Mouse (Mus musculus): Measurements from ENCODE around the gene Vkorc1l1. TPM values are rescaled to one million over a fixed set of nuclear protein-coding genes. Genes with fewer than 3 reads are reported as not detected.

Gene Vkorc1l1
- polyA plus RNA-seq, 1 experiment from 2014 or later, result 34.4 TPM

DNA sequence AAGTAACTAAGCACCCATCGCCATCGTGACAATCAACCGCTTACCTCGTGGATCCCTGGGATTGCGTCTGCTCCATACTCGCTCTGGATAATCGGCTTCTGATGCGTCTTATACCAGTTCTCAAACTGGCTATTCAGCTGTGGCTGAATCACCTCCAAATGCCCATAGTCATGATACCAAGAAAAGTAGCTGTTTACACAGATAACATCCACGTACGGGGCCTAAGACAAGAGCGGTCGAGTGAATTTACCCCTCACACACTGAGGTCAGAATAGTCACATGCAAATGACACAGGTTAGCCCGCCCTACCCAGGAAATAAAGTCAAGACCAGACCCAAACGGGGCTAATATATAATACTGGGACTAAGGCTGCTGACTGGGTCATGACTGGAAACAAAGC lies 51.6 kb downstream of the Vkorc1l1 start:
- H3K4me1 ChIP-seq, result no peaks in the 10 kb centered on the region
- DNase-seq (ENCODE audit: low spot score), result no peak
- no peak overlapping the region for H3K27ac ChIP-seq
- H3K36me3 ChIP-seq, result peaks cover 81% of the 10 kb centered on the region
- no peak overlapping the region for H3K4me3 ChIP-seq
- WGBS, result 95% methylated on average over 14 of the region's 14 CpGs
- no peaks in the 10 kb centered on the region for H3K9me3 ChIP-seq (replicated peaks)
- no peaks in the 10 kb centered on the region for H3K27me3 ChIP-seq (ENCODE audit: low read depth, poor library complexity, severe bottlenecking)

DNA sequence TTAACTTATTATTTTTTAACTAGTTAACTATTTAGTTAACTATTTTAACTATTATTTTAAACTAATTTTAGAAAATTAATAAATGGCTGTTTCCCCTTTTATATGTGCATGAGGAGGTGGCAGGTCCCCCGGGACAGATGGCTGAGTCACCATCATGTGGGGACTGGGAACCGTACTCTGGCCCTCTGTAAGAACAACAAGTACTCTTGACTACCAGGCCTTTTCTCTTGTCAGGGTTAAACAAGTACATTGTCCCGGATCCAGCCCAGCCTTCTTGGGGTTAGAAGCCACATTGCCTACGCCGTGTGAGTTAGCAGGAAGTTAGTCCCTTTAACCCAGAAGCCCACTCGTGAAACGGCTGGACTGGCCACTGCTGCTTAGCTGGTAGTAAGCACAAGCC lies 53.2 kb downstream of the Vkorc1l1 start:
- H3K4me1 ChIP-seq, result no peaks in the 10 kb centered on the region
- H3K27ac ChIP-seq, result no peak overlapping the region
- H3K36me3 ChIP-seq, result peaks cover 80% of the 10 kb centered on the region
- DNase-seq (ENCODE audit: low spot score), result no peak
- H3K9me3 ChIP-seq (replicated peaks), result no peaks in the 10 kb centered on the region
- H3K4me3 ChIP-seq, result no peak overlapping the region
- WGBS, result 93% methylated on average over 7 of the region's 7 CpGs
- H3K27me3 ChIP-seq (ENCODE audit: low read depth, poor library complexity, severe bottlenecking), result no peaks in the 10 kb centered on the region

DNA sequence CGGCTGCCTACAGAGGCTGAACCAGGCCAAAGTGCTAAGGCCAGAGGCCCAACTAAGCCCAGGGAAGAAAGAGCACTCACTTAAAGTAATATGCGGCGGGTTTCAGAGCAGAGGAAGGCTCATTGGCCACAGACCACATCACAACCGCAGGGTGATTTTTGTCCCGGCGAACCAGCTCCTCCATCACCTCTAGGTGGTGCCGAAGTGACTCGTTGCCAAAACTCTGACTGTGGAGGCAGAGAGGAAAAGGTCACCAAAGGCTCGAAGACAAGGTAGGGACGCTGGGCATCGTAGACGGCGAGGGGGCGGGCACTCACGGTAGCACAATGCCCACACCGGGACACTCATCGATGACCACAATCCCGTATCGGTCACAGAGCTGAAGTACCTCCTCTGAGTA lies 55.9 kb downstream of the Vkorc1l1 start:
- WGBS, result 77% methylated on average over 19 of the region's 19 CpGs
- Histone ChIP-seq H3K27me3 (ENCODE audit: low read depth, poor library complexity, severe bottlenecking) (no peaks in the 10 kb centered on the region), H3K36me3 (peaks cover 71% of the 10 kb centered on the region), H3K9me3 (replicated peaks) (no peaks in the 10 kb centered on the region), H3K27ac (no peak overlapping the region), H3K4me3 (no peak overlapping the region), H3K4me1 (peaks cover 18% of the 10 kb centered on the region)
- DNase-seq (ENCODE audit: low spot score), result no peak

DNA sequence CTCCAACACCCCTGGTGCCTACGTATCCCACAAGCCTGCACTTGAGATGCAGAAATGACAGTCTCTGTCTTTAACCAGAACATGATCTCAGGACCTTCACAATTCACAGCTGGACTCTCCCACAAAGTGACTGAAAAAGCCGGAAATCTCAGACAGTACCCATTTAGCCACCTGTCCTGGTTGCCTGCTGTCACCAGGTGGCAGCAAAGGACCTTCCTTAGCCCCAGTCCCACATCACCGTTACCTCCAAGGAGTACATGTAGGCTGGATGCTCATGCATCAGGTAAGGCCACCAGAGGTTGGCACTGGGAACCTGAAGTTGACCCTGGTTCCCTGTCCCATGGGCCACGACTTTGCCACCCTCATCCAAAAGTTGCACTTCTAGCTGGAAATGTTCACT lies 57.3 kb downstream of the Vkorc1l1 start:
- H3K27me3 ChIP-seq (ENCODE audit: low read depth, poor library complexity, severe bottlenecking), result no peaks in the 10 kb centered on the region
- peaks cover 26% of the 10 kb centered on the region for H3K4me1 ChIP-seq
- no peaks in the 10 kb centered on the region for H3K9me3 ChIP-seq (replicated peaks)
- H3K27ac ChIP-seq, result no peak overlapping the region
- no peak overlapping the region for H3K4me3 ChIP-seq
- DNase-seq (ENCODE audit: low spot score), result peak; percentile 66
- peaks cover 59% of the 10 kb centered on the region for H3K36me3 ChIP-seq
- 37% methylated on average over 4 of the region's 4 CpGs for WGBS

DNA sequence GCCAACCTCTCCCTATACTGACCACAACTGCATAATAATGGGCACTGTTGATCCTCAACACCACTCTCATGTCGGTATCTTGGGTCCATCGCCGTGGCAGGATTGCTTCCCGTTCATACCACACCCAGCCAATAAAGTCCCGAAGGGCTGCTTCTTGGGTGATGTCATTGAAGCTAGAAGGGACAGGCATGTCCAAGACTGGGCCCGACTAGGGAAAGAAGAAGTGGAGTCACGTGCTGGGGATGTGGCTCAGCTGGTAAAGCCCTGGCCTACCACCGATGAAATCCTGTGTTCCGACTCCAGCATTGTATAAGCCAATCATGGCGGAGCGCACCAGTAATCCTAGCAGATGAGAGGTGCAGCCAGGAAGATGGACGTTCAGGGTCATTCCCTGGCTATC lies 59.0 kb downstream of the Vkorc1l1 start:
- no peaks in the 10 kb centered on the region for H3K27me3 ChIP-seq (ENCODE audit: low read depth, poor library complexity, severe bottlenecking)
- peaks cover 26% of the 10 kb centered on the region for H3K4me1 ChIP-seq
- no peak overlapping the region for H3K27ac ChIP-seq
- no peak for DNase-seq (ENCODE audit: low spot score)
- peaks cover 50% of the 10 kb centered on the region for H3K36me3 ChIP-seq
- 0 out of 2 replicates have a peak, but pooled peaks cover 3% of the 10 kb centered on the region for H3K9me3 ChIP-seq (replicated peaks)
- WGBS, result 93% methylated on average over 12 of the region's 12 CpGs
- H3K4me3 ChIP-seq, result no peak overlapping the region; the same call in 1 of the 2 replicates

DNA sequence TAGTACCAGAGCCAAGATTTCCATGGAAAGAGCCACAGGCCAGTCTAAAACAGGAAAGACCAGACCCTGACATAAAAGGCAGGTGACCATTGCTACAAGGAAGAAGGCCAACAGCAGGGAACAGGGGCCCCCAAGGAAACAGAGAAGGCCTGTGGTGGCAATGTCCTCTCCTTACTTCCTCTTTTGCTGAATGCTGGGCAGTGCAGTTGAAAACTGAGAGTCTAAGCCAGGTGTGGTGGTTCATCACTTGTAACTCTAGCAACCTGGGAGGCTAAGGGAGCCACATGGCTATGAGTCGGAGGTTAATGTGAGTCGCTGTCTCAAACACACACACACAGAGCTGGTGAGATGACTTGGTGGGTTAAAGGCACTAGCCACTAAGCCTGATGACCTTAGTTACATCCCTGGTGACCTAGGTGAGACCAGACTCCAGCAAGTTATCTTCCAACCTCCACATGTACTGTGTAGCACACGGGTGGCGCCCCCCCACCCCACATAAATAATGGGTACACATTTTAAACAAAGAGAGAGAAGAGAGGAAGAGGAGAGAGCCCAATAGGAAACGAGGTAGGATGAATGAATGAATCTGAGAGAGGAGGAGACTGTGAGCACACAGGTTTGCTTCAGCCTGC lies 59.7 kb downstream of the Vkorc1l1 start:
- peaks cover 42% of the 10 kb centered on the region for H3K36me3 ChIP-seq
- H3K27me3 ChIP-seq (ENCODE audit: low read depth, poor library complexity, severe bottlenecking), result no peaks in the 10 kb centered on the region
- DNase-seq (ENCODE audit: low spot score), result no peak
- H3K27ac ChIP-seq, result peak overlapping the region; percentile 92
- H3K9me3 ChIP-seq (replicated peaks), result 0 out of 2 replicates have a peak, but pooled peaks cover 3% of the 10 kb centered on the region
- H3K4me1 ChIP-seq, result peaks cover 26% of the 10 kb centered on the region
- peak overlapping the region; percentile 72 for H3K4me3 ChIP-seq
- WGBS, result 71% methylated on average over 5 of the region's 5 CpGs

DNA sequence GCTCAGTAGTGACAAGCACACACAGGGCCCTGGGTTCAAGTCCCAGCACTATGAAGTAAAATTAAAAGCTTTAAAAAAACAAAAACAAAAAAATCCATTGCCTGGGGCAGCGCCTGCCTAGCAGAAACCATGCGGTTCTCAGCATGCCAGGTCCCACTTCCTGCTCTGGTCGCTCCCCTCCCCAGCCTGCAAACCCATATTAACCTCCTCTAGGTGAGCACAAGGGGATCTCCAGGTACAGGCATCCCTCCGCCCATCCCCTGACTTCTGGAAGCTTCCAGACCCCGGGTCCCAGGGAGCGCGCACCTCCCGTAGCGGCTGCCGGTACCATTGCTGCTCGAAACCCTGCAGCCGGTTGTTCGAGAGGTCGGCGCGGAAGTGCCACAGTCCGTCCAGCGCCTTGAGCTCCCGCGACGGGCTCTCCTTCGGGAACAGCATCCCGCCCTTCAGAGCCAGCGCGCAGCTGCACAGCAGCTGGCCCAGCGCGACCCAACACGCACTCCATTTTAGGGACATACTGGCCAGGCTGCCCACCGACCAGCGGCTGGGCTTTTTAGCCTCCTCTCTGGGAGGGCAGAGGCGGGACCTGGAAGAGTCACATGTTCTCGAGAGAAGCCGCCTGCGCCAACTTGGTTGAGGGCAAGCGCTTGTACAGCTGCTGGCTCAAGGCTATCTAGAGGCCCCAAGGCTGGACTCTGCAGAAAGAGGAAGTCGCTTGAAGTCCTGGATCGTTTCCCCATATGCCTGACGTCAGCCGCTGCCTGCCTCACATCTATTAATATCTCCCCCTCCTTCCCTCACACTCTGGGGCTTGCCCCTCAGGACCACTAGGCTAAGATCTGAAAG lies 60.8 kb downstream of the Vkorc1l1 start, which contains the start of gene Gusb:
Gene Gusb (minus strand): TSS at position 749 of the 846 bp plus-strand sequence.
- DNase-seq (ENCODE audit: low spot score), result peak; percentile 87
- H3K4me1 ChIP-seq, result peaks cover 26% of the 10 kb centered on the region
- peaks cover 33% of the 10 kb centered on the region for H3K36me3 ChIP-seq
- H3K4me3 ChIP-seq, result peak within 1 kb of the TSS; percentile 72
- WGBS, result 1% methylated on average over 39 of the region's 39 CpGs
- no peaks in the 10 kb centered on the region for H3K27me3 ChIP-seq (ENCODE audit: low read depth, poor library complexity, severe bottlenecking)
- 0 out of 2 replicates have a peak, but pooled peaks cover 3% of the 10 kb centered on the region for H3K9me3 ChIP-seq (replicated peaks)
- peak within 1 kb of the TSS; percentile 92 for H3K27ac ChIP-seq

DNA sequence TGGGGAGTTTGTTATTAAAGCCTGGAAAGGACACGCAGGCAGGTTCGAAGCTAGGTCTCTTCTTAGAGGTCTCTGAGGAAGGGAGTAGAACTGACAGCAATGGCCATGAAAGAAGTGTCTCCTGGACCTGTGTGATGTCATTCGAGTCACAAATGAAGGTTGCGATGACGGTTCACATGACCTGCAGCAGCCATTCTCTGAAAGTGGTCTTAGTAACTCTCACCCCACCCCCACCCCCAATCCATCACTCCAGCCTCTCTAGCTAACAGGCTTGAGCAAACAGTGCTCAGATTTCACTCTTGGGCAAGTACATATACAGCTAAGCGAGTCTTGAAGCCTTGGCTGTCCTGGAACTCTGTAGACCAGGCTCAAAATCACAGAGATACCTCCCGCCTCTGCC lies 61.5 kb downstream of the Vkorc1l1 start:
- no peaks in the 10 kb centered on the region for H3K27me3 ChIP-seq (ENCODE audit: low read depth, poor library complexity, severe bottlenecking)
- H3K9me3 ChIP-seq (replicated peaks), result 0 out of 2 replicates have a peak, but pooled peaks cover 3% of the 10 kb centered on the region
- H3K4me1 ChIP-seq, result peaks cover 26% of the 10 kb centered on the region
- DNase-seq (ENCODE audit: low spot score), result peak; percentile 46
- peak overlapping the region; percentile 72 for H3K4me3 ChIP-seq
- peaks cover 26% of the 10 kb centered on the region for H3K36me3 ChIP-seq
- WGBS, result 42% methylated on average over 7 of the region's 7 CpGs
- peak overlapping the region; percentile 92 for H3K27ac ChIP-seq

DNA sequence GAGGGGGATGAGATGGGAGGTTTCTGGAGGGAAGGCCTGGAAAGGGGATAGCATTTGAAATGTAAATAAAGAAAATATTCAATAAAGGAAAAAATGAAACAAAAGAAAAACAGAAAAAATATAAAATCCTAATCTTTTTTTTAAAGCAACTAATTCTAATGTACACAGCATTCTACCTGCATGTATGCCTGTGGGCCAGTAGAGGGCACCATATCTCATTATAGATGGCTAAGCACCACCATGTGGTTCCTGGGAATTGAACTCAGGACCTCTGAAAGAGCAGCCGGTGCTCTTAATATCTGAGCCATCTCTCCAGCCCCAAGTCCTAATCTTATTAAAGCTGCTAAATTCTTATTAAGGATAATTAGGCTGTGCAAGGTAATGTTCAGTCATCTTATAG lies 65.6 kb downstream of the Vkorc1l1 start:
- Histone ChIP-seq H3K27me3 (ENCODE audit: low read depth, poor library complexity, severe bottlenecking) (no peaks in the 10 kb centered on the region), H3K4me3 (no peak overlapping the region), H3K4me1 (peaks cover 11% of the 10 kb centered on the region), H3K27ac (no peak overlapping the region), H3K9me3 (replicated peaks) (peaks cover 9% of the 10 kb centered on the region; the same call in 1 of the 2 replicates), H3K36me3 (peaks cover 22% of the 10 kb centered on the region)
- no peak for DNase-seq (ENCODE audit: low spot score)
- 91% methylated on average over 1 of the region's 1 CpGs for WGBS

DNA sequence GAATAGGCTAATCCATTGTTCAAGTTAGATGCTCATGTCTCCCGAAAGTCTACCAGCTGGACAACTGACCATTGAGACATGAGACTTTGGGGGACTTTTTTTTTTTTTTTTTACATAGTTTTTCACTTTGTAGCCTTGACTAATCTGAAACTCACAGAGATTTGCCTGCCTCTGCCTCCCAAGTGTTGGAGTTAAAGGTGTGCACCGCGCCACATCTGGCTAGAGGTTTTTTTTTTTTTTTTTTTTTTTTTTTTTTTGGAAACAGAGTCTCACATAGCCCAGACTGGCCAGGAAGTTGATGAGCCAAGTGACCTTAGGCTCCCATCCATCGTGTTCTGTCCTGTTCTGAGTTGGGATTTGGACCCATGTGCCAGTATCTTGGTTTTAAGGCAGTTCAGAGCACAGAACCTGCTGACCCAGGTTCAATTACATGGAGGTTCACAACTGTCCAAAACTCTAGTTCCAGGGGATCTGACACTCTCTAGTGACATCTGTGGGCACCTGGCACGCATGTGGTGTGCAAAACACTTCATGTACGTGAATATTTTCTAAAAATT lies 66.3 kb downstream of the Vkorc1l1 start:
- peaks cover 28% of the 10 kb centered on the region for H3K36me3 ChIP-seq
- H3K27me3 ChIP-seq (ENCODE audit: low read depth, poor library complexity, severe bottlenecking), result no peaks in the 10 kb centered on the region
- peaks cover 5% of the 10 kb centered on the region for H3K4me1 ChIP-seq
- H3K27ac ChIP-seq, result no peak overlapping the region
- peaks cover 9% of the 10 kb centered on the region; the same call in 1 of the 2 replicates for H3K9me3 ChIP-seq (replicated peaks)
- 79% methylated on average over 6 of the region's 6 CpGs for WGBS
- no peak for DNase-seq (ENCODE audit: low spot score)
- no peak overlapping the region for H3K4me3 ChIP-seq

DNA sequence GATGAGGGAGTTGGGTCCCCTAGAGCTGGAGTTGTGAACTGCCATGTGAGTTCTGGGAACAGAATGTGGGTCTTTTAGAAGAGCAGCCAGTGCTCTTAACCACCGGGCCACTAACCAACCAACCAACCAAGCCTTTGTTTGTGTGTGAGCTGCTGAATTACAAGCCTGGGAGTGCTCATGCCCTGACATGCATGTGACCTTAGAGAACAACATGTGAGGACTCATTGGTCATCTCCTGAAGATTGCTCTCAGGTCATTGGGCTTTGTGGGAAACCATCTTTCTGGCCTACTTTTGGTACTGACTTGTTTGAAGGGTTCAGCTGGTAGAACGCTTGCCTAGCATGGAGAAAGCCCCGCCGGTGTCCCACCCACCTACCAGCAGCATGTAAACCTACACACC lies 68.0 kb downstream of the Vkorc1l1 start:
- Histone ChIP-seq H3K4me3 (no peak overlapping the region), H3K4me1 (no peaks in the 10 kb centered on the region; the same call in 1 of the 2 replicates), H3K27me3 (ENCODE audit: low read depth, poor library complexity, severe bottlenecking) (no peaks in the 10 kb centered on the region), H3K36me3 (peaks cover 32% of the 10 kb centered on the region), H3K9me3 (replicated peaks) (peaks cover 9% of the 10 kb centered on the region; the same call in 1 of the 2 replicates), H3K27ac (no peak overlapping the region)
- no peak for DNase-seq (ENCODE audit: low spot score)
- WGBS, result 93% methylated on average over 4 of the region's 4 CpGs

DNA sequence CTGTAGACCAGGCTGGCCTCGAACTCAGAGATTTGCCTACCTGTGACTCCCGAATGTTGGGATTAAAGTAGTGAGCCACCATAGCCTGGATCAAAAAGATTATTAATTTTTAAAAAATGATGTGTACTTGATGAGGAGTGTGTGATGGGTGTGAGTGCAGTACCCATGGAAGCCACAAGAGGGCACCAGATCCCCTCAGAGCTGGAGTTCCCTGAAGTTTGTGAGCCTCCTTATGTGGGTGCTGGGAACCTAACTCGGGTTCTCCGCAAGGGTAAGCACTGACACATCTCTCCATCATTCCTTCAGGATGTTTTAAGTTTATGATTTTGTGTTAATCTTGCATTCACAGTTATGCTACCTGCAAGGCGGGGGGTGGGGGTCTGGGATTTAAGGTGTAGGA lies 69.2 kb downstream of the Vkorc1l1 start:
- Histone ChIP-seq H3K36me3 (peaks cover 43% of the 10 kb centered on the region), H3K9me3 (replicated peaks) (peaks cover 6% of the 10 kb centered on the region; the same call in 1 of the 2 replicates), H3K27ac (no peak overlapping the region), H3K27me3 (ENCODE audit: low read depth, poor library complexity, severe bottlenecking) (no peaks in the 10 kb centered on the region), H3K4me1 (no peaks in the 10 kb centered on the region; the same call in 1 of the 2 replicates), H3K4me3 (no peak overlapping the region)
- 96% methylated on average over 5 of the region's 5 CpGs for WGBS
- DNase-seq (ENCODE audit: low spot score), result no peak

DNA sequence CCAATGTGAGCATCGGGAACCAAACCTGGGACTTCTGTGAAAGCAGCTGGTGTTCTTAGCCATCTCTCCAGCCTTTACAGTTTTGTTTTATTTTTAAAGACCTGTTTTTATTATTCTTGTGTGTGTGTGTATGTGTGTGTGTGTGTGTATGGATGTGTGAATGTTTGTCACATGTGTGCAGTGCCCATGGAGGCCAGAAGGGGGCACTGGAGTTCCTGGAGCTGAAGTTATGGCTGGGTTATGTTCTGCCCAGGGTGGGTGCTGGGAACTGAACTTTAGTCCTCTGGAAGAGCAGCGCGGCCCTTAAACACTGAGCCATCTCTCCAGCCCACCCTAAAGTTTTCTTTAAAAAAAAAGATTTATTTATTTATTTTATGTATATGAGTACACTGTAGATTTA lies 73.3 kb downstream of the Vkorc1l1 start:
- Histone ChIP-seq H3K4me3 (no peak overlapping the region), H3K9me3 (replicated peaks) (peaks cover 6% of the 10 kb centered on the region; the same call in 1 of the 2 replicates), H3K27ac (no peak overlapping the region), H3K4me1 (peaks cover 5% of the 10 kb centered on the region; the same call in 1 of the 2 replicates), H3K27me3 (ENCODE audit: low read depth, poor library complexity, severe bottlenecking) (no peaks in the 10 kb centered on the region), H3K36me3 (peaks cover 54% of the 10 kb centered on the region)
- WGBS, result 100% methylated on average over 3 of the region's 3 CpGs
- DNase-seq (ENCODE audit: low spot score), result no peak

Data from limb, embryonic 10.5 days (tissue).